Mouse (Mus musculus) cortical plate, adult 2 months (tissue): ENCODE results near the gene Cachd1.

Experiments
- CTCF ChIP-seq: fragments of 200-500 bp; IDR thresholded peaks from 2 replicates; pipeline ENCODE4 v1.5.1; 2011; ENCODE audit warnings: mild to moderate bottlenecking, control low read depth, low read length; ENCODE audit not compliant: insufficient read depth; ENCODE audit errors: extremely low read depth
- POLR2A ChIP-seq: fragments of 200-500 bp; IDR thresholded peaks from 2 replicates; pipeline ENCODE4 v1.6.1; 2011; ENCODE audit warnings: mild to moderate bottlenecking, low read length, control low read depth; ENCODE audit not compliant: insufficient read depth; ENCODE audit errors: extremely low read depth

GRCm38 (mm10) chr4:100811802-100812510 lies 35.5 kb downstream of the Cachd1 start:
- TF ChIP-seq CTCF (no peak), POLR2A (no peak)
